Mouse (Mus musculus) lung, embryonic 16.5 days (tissue): ENCODE data around the gene Dusp6. TPM values are rescaled to one million over a fixed set of nuclear protein-coding genes. Genes with fewer than 3 reads are reported as not detected.
A peak's percentile ranks its signal among the peaks of the same experiment; 100 is the strongest.

ENCODE experiments used
- ATAC-seq: fragments of 200-750 bp; cut with Nextera tagmentation; 2 replicates; pipeline ENCODE4 v1.8.0; 2017; ENCODE audit warnings: low read depth, mild to moderate bottlenecking, moderate library complexity
- H3K27ac ChIP-seq: fragments of 300-500 bp; sonication (generic); 2 replicates; pipeline ENCODE4 v1.5.1; 2014; ENCODE audit warnings: mild to moderate bottlenecking, control low read depth, low read length
- H3K27me3 ChIP-seq: fragments of 300-500 bp; sonication (generic); 2 replicates; pipeline ENCODE4 v1.6.1; 2014; ENCODE audit warnings: low read depth, low read length, mixed read lengths; ENCODE audit not compliant: control insufficient read depth, insufficient read depth
- H3K36me3 ChIP-seq: fragments of 300-500 bp; sonication (generic); 2 replicates; pipeline ENCODE4 v1.6.1; 2014; ENCODE audit warnings: low read length; ENCODE audit not compliant: control insufficient read depth, insufficient read depth
- H3K4me1 ChIP-seq: fragments of 300-500 bp; sonication (generic); replicated peaks from 2 replicates; pipeline ENCODE4 v1.6.1; 2014; ENCODE audit warnings: low read length, mixed read lengths; ENCODE audit not compliant: control insufficient read depth, insufficient read depth
- H3K4me2 ChIP-seq: fragments of 300-500 bp; sonication (generic); 2 replicates; pipeline ENCODE4 v1.6.1; 2014; ENCODE audit warnings: low read depth, low read length, control low read depth
- H3K4me3 ChIP-seq: fragments of 300-500 bp; sonication (generic); 2 replicates; pipeline ENCODE4 v1.5.1; 2014; ENCODE audit warnings: mild to moderate bottlenecking, low read length, control low read depth
- H3K9ac ChIP-seq: fragments of 300-500 bp; sonication (generic); 2 replicates; pipeline ENCODE4 v1.6.1; 2014; ENCODE audit warnings: low read length, control low read depth
- H3K9me3 ChIP-seq: fragments of 300-500 bp; sonication (generic); 2 replicates; pipeline ENCODE4 v1.6.1; 2016; ENCODE audit warnings: low read length; ENCODE audit not compliant: control insufficient read depth
- WGBS: fragments of 180-500 bp; shearing (Covaris S2); extraction: QIAGEN DNeasy Blood & Tissue Kit; methylation state at CpG from one replicate; pipeline ENCODE4 v1.1.7; 2014; 5-methylcytosine and 5-hydroxymethylcytosine counted together
- polyA plus RNA-seq: library from polyadenylated mRNA; unstranded; fragments of >200 nt; fragmentation: Nextera tagmentation; extraction: Ambion mirVana; gene quantifications from 2 replicates; pipeline ENCODE4 v1.2.1, GENCODE M21; 2015

Dusp6 gene
- polyA plus RNA-seq, 1 experiment from 2014 or later, result 80.3 TPM

- no peaks in the 10 kb centered on the region for H3K9me3 ChIP-seq
- H3K4me1 ChIP-seq, result peaks cover 18% of the 10 kb centered on the region
- no peak overlapping the region for H3K4me3 ChIP-seq
- H3K36me3 ChIP-seq, result no peaks in the 10 kb centered on the region
- no peak overlapping the region for H3K9ac ChIP-seq
- no peak overlapping the region for H3K27ac ChIP-seq
- H3K27me3 ChIP-seq, result no peaks in the 10 kb centered on the region
- WGBS, result 61% methylated on average over 9 of the region's 9 CpGs
- no peak for ATAC-seq
- no peak overlapping the region for H3K4me2 ChIP-seq
These were observed 21.9 kb downstream of the Dusp6 start for GRCm38 (mm10) chr10:99284918-99285317.

- Histone ChIP-seq H3K9me3 (no peaks in the 10 kb centered on the region), H3K36me3 (no peaks in the 10 kb centered on the region), H3K27ac (peak overlapping the region; percentile 18; the same call in 1 of the 2 replicates), H3K4me2 (no peak overlapping the region), H3K4me3 (no peak overlapping the region), H3K9ac (no peak overlapping the region), H3K27me3 (no peaks in the 10 kb centered on the region), H3K4me1 (peaks cover 17% of the 10 kb centered on the region)
- peak; percentile 62 for ATAC-seq
- WGBS, result 26% methylated on average over 8 of the region's 8 CpGs
These were observed 22.7 kb downstream of the Dusp6 start for GRCm38 (mm10) chr10:99285759-99286158.

GRCm38 (mm10) chr10:99286213-99286612, 23.2 kb downstream of the Dusp6 start:
- no peaks in the 10 kb centered on the region for H3K36me3 ChIP-seq
- H3K4me3 ChIP-seq, result no peak overlapping the region
- no peak overlapping the region for H3K9ac ChIP-seq
- no peaks in the 10 kb centered on the region for H3K9me3 ChIP-seq
- no peak for ATAC-seq
- H3K4me2 ChIP-seq, result no peak overlapping the region
- peak overlapping the region; percentile 18; the same call in 1 of the 2 replicates for H3K27ac ChIP-seq
- H3K27me3 ChIP-seq, result no peaks in the 10 kb centered on the region
- H3K4me1 ChIP-seq, result peaks cover 17% of the 10 kb centered on the region
- 50% methylated on average over 7 of the region's 7 CpGs for WGBS

GRCm38 (mm10) chr10:99286787-99287186, 23.8 kb downstream of the Dusp6 start:
- Histone ChIP-seq H3K4me1 (peaks cover 17% of the 10 kb centered on the region), H3K27ac (no peak overlapping the region), H3K27me3 (no peaks in the 10 kb centered on the region), H3K36me3 (no peaks in the 10 kb centered on the region), H3K4me3 (peak overlapping the region; percentile 6; the same call in 1 of the 2 replicates), H3K9me3 (no peaks in the 10 kb centered on the region), H3K9ac (no peak overlapping the region), H3K4me2 (peak overlapping the region; percentile 42)
- WGBS, result 16% methylated on average over 17 of the region's 17 CpGs
- peak; percentile 31 for ATAC-seq

- peak overlapping the region; percentile 6; the same call in 1 of the 2 replicates for H3K4me3 ChIP-seq
- no peak for ATAC-seq
- H3K36me3 ChIP-seq, result no peaks in the 10 kb centered on the region
- H3K4me2 ChIP-seq, result peak overlapping the region; percentile 42
- H3K9me3 ChIP-seq, result no peaks in the 10 kb centered on the region
- H3K9ac ChIP-seq, result no peak overlapping the region
- peaks cover 17% of the 10 kb centered on the region for H3K4me1 ChIP-seq
- no peaks in the 10 kb centered on the region for H3K27me3 ChIP-seq
- 41% methylated on average over 6 of the region's 6 CpGs for WGBS
- no peak overlapping the region for H3K27ac ChIP-seq
These were observed 24.2 kb downstream of the Dusp6 start for GRCm38 (mm10) chr10:99287206-99287605.

- no peak overlapping the region for H3K9ac ChIP-seq
- ATAC-seq, result no peak
- no peak overlapping the region for H3K27ac ChIP-seq
- no peaks in the 10 kb centered on the region for H3K36me3 ChIP-seq
- H3K9me3 ChIP-seq, result no peaks in the 10 kb centered on the region
- no peaks in the 10 kb centered on the region for H3K27me3 ChIP-seq
- no peak overlapping the region for H3K4me3 ChIP-seq
- no peak overlapping the region for H3K4me2 ChIP-seq
- 83% methylated on average over 5 of the region's 5 CpGs for WGBS
- H3K4me1 ChIP-seq, result peaks cover 17% of the 10 kb centered on the region
These were observed 26.1 kb downstream of the Dusp6 start for GRCm38 (mm10) chr10:99289176-99289575.

- Histone ChIP-seq H3K27me3 (no peaks in the 10 kb centered on the region), H3K9ac (no peak overlapping the region), H3K4me3 (no peak overlapping the region), H3K4me1 (no peaks in the 10 kb centered on the region; the same call in 1 of the 2 replicates), H3K36me3 (no peaks in the 10 kb centered on the region), H3K4me2 (no peak overlapping the region), H3K9me3 (no peaks in the 10 kb centered on the region), H3K27ac (no peak overlapping the region)
- no peak for ATAC-seq
- WGBS, result 80% methylated on average over 3 of the region's 3 CpGs
These were observed 30.1 kb downstream of the Dusp6 start for GRCm38 (mm10) chr10:99293111-99293640.

- no peaks in the 10 kb centered on the region for H3K27me3 ChIP-seq
- no peak overlapping the region for H3K4me3 ChIP-seq
- no peak overlapping the region for H3K9ac ChIP-seq
- no peaks in the 10 kb centered on the region for H3K36me3 ChIP-seq
- H3K4me2 ChIP-seq, result no peak overlapping the region
- H3K27ac ChIP-seq, result peak overlapping the region; percentile 27; the same call in 1 of the 2 replicates
- 29% methylated on average over 3 of the region's 3 CpGs for WGBS
- peaks cover 15% of the 10 kb centered on the region for H3K4me1 ChIP-seq
- H3K9me3 ChIP-seq, result no peaks in the 10 kb centered on the region
- peak; percentile 73 for ATAC-seq
These were observed 34.7 kb downstream of the Dusp6 start for GRCm38 (mm10) chr10:99297721-99298120.

GRCm38 (mm10) chr10:99298328-99299295, 35.6 kb downstream of the Dusp6 start:
- H3K4me2 ChIP-seq, result peak overlapping the region; percentile 38
- H3K9ac ChIP-seq, result 0 out of 2 replicates have a peak overlapping the region, but pooled peaks have one; percentile 18
- no peaks in the 10 kb centered on the region for H3K9me3 ChIP-seq
- peaks cover 15% of the 10 kb centered on the region for H3K4me1 ChIP-seq
- no peaks in the 10 kb centered on the region for H3K36me3 ChIP-seq
- no peaks in the 10 kb centered on the region for H3K27me3 ChIP-seq
- WGBS, result 18% methylated on average over 18 of the region's 18 CpGs
- ATAC-seq, result peak; percentile 91
- no peak overlapping the region for H3K4me3 ChIP-seq
- H3K27ac ChIP-seq, result peak overlapping the region; percentile 91
